Mouse (Mus musculus) embryonic facial prominence, embryonic 14.5 days (tissue): Measurements from ENCODE around the gene Tshz2. TPM values are rescaled to one million over a fixed set of nuclear protein-coding genes. Genes with fewer than 3 reads are reported as not detected.

ENCODE experiments used
- ATAC-seq: fragments of 200-750 bp; cut with Nextera tagmentation; 2 replicates; pipeline ENCODE4 v1.8.0; 2017; ENCODE audit warnings: low read depth, moderate number of reproducible peaks, moderate TSS enrichment
- DNase-seq: peaks from one replicate; pipeline ENCODE4 v3.0.0-alpha.2; 2015; ENCODE audit warnings: low spot score
- H3K27ac ChIP-seq: fragments of 300-500 bp; sonication (generic); replicated peaks from 2 replicates; pipeline ENCODE4 v1.5.1; 2014; ENCODE audit warnings: low read depth, mild to moderate bottlenecking, low read length, moderate library complexity
- H3K27me3 ChIP-seq: fragments of 300-500 bp; sonication (generic); replicated peaks from 2 replicates; pipeline ENCODE4 v1.6.1; 2014; ENCODE audit warnings: low read length; ENCODE audit not compliant: control insufficient read depth, insufficient read depth
- H3K36me3 ChIP-seq: fragments of 300-500 bp; sonication (generic); 2 replicates; pipeline ENCODE4 v1.6.1; 2014; ENCODE audit warnings: low read length, mixed read lengths; ENCODE audit not compliant: control insufficient read depth, insufficient read depth
- H3K4me1 ChIP-seq: fragments of 300-500 bp; sonication (generic); 2 replicates; pipeline ENCODE4 v1.6.1; 2014; ENCODE audit warnings: antibody characterized with exemption, low read length; ENCODE audit not compliant: control insufficient read depth, insufficient read depth
- H3K4me2 ChIP-seq: fragments of 300-500 bp; sonication (generic); 2 replicates; pipeline ENCODE4 v1.6.1; 2014; ENCODE audit warnings: low read depth, mild to moderate bottlenecking, low read length, moderate library complexity, mixed read lengths
- H3K4me3 ChIP-seq: fragments of 300-500 bp; sonication (generic); 2 replicates; pipeline ENCODE4 v1.5.1; 2014; ENCODE audit warnings: low read depth, mild to moderate bottlenecking, low read length
- H3K9ac ChIP-seq: fragments of 300-500 bp; sonication (generic); 2 replicates; pipeline ENCODE4 v1.6.1; 2014; ENCODE audit warnings: low read depth, mild to moderate bottlenecking, low read length, moderate library complexity, mixed read lengths
- H3K9me3 ChIP-seq: fragments of 300-500 bp; sonication (generic); 2 replicates; pipeline ENCODE4 v1.6.1; 2016; ENCODE audit warnings: low read length; ENCODE audit not compliant: control insufficient read depth
- WGBS: fragments of 180-500 bp; shearing (Covaris S2); extraction: QIAGEN DNeasy Blood & Tissue Kit; methylation state at CpG from one replicate; pipeline ENCODE4 v1.1.7; 2014; 5-methylcytosine and 5-hydroxymethylcytosine counted together
- polyA plus RNA-seq: library from polyadenylated mRNA; unstranded; fragments of >200 nt; fragmentation: Nextera tagmentation; extraction: Ambion mirVana; gene quantifications from 2 replicates; pipeline ENCODE4 v1.2.1, GENCODE M21; 2014

The Tshz2 gene
- polyA plus RNA-seq, 1 experiment from 2014 or later = 8.5 TPM

DNA sequence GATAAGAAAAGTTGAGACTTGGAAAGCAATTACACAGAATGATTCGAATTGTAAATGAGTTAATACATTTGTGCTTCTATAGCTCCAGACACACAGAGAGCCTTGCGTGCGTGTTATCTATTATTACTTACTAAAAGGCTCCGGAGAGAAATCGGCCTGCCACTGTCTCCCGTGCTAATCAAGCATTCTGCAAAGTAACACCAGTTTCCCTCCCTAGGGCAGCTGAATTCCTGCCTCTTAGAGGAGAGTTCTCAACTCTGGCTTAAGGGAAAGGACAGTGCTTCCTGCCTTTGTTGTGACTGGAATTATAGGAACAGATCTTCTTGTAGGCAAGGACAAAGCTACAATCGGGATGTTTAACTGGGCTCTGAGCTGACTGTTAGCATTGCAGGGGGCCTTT is 101.2 kb downstream of the Tshz2 start:
- no peak for DNase-seq
- no peaks in the 10 kb centered on the region for H3K27me3 ChIP-seq
- H3K9me3 ChIP-seq = no peaks in the 10 kb centered on the region
- H3K9ac ChIP-seq = no peak overlapping the region
- H3K4me1 ChIP-seq = no peaks in the 10 kb centered on the region
- no peak for ATAC-seq
- no peaks in the 10 kb centered on the region for H3K36me3 ChIP-seq
- no peak overlapping the region for H3K4me2 ChIP-seq
- WGBS = 69% methylated on average over 7 of the region's 7 CpGs
- no peak overlapping the region for H3K27ac ChIP-seq
- no peak overlapping the region for H3K4me3 ChIP-seq

DNA sequence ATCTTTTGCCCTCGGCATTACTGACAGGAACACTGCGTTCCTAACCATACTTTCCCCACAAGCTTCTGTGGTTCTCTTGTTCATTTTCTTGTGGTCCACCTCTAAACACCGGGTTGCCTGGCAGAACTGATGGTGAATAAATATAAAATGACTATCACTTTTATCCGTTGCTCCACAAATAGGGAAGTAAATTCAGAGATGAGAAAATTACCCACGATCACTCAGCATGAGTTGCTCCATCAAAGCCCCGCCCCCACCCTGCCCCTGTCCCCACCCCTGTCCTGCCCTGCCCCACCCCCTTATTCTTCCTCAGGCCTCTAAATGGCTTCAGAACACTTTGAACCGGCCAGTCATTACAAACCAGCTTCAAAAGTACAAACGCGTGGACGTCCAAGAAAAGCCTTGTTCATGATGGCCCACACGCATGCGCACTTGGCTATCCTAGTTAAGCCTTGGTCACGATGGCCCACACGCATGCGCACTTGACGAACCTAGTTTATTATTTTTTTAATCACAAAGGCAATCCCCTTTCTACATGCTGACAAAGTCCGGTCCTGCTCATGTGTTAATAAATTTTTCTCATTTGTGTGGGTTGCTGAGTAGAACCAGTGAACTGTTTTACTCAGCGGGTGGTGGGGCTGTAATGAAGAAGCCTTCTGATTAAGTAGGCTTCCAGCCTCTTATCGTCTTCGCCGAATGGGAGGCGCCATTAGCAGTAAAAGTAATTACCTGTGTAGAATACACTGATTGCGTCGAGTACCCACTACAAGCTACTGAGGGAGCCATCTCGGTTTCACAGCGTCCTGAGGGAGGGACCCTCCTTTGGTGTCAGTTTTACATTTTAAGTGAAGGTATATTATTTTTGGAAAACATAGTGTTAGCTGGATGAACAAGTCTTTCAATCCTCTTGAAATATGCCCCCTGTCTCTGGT is 102.9 kb downstream of the Tshz2 start:
- H3K27ac ChIP-seq = no peak overlapping the region
- no peak overlapping the region for H3K9ac ChIP-seq
- H3K4me1 ChIP-seq = no peaks in the 10 kb centered on the region
- H3K27me3 ChIP-seq = no peaks in the 10 kb centered on the region
- DNase-seq (no peak), ATAC-seq (no peak)
- no peak overlapping the region for H3K4me2 ChIP-seq
- no peaks in the 10 kb centered on the region for H3K36me3 ChIP-seq
- H3K9me3 ChIP-seq = no peaks in the 10 kb centered on the region
- H3K4me3 ChIP-seq = no peak overlapping the region
- 89% methylated on average over 26 of the region's 26 CpGs for WGBS

DNA sequence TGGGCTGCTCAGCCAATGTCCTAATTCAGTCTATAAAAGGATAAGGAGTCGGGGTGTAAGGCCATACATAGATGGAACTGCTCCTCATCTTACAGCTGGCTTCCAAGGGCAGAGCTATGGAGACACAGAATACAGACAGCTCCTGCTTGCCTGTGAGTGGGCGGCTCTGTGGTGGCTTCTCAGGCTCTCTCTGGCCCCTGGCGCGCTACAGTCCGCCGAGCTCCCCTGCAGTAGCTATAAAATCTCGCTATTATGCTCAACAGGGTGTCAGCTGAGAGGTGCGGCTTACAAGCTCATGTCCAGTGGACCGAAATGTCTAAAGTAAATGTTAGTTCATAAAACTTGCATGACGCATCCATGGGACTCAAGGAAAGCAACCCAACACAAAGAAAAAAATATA is 108.2 kb downstream of the Tshz2 start:
- Histone ChIP-seq H3K4me3 (no peak overlapping the region), H3K36me3 (no peaks in the 10 kb centered on the region), H3K9me3 (no peaks in the 10 kb centered on the region), H3K4me1 (no peaks in the 10 kb centered on the region), H3K9ac (no peak overlapping the region), H3K4me2 (no peak overlapping the region), H3K27me3 (0 out of 2 replicates have a peak, but pooled peaks cover 2% of the 10 kb centered on the region), H3K27ac (no peak overlapping the region)
- no peak for ATAC-seq
- DNase-seq = no peak
- 89% methylated on average over 10 of the region's 10 CpGs for WGBS

GRCm38 (mm10) chr2:169742791-169743190 is 110.0 kb downstream of the Tshz2 start:
- no peak for DNase-seq
- 80% methylated on average over 2 of the region's 2 CpGs for WGBS
- Histone ChIP-seq H3K4me1 (no peaks in the 10 kb centered on the region), H3K9me3 (no peaks in the 10 kb centered on the region), H3K27me3 (0 out of 2 replicates have a peak, but pooled peaks cover 2% of the 10 kb centered on the region), H3K4me2 (no peak overlapping the region), H3K36me3 (no peaks in the 10 kb centered on the region), H3K9ac (no peak overlapping the region), H3K27ac (no peak overlapping the region), H3K4me3 (no peak overlapping the region)
- no peak for ATAC-seq

DNA sequence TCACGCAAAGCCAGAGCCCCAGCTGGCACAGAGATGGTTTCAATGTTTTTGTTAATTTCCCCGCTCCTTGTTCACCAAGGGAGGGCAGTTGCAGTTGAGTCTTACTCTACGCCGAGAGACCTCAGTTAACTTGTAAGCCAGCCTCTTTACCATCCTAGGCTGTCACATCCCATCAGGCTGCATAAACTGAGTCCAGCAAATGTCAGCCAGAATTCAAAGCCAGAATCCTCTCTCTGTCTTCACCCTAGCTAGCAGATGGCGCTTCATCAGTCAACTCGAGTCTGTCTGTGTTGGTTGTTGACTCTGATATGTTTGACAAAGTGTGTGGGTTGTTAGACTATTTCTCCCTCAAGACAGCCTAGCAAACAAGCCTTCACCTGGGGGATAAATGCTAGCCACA is 110.5 kb downstream of the Tshz2 start:
- Histone ChIP-seq H3K9me3 (no peaks in the 10 kb centered on the region), H3K9ac (no peak overlapping the region), H3K4me3 (no peak overlapping the region), H3K27me3 (0 out of 2 replicates have a peak, but pooled peaks cover 2% of the 10 kb centered on the region), H3K36me3 (no peaks in the 10 kb centered on the region), H3K4me1 (no peaks in the 10 kb centered on the region), H3K27ac (no peak overlapping the region), H3K4me2 (no peak overlapping the region)
- DNase-seq = no peak
- 70% methylated on average over 6 of the region's 6 CpGs for WGBS
- ATAC-seq = no peak

DNA sequence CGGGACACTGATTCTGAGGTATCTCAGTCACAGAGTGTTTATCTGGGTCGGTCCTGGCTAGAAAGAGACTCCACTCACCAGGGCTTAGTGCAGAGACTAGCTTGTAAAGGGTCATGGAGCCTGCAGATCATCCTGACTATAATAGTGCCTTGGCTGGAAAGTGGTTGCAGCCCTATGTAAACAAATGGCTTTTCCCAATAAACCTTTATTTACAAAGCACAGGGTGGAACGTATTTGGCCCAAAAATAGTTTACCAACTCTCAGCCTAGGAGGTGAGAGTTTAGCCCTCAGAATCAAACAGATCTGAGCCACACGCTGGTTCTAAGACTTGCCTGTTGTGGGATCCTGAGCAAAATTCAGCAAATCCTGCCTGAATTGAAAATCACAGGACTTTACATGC is 111.1 kb downstream of the Tshz2 start:
- ATAC-seq = no peak
- Histone ChIP-seq H3K27me3 (0 out of 2 replicates have a peak, but pooled peaks cover 2% of the 10 kb centered on the region), H3K4me2 (no peak overlapping the region), H3K4me1 (no peaks in the 10 kb centered on the region), H3K4me3 (no peak overlapping the region), H3K9ac (no peak overlapping the region), H3K36me3 (no peaks in the 10 kb centered on the region), H3K27ac (no peak overlapping the region), H3K9me3 (no peaks in the 10 kb centered on the region)
- no peak for DNase-seq
- 81% methylated on average over 4 of the region's 4 CpGs for WGBS

DNA sequence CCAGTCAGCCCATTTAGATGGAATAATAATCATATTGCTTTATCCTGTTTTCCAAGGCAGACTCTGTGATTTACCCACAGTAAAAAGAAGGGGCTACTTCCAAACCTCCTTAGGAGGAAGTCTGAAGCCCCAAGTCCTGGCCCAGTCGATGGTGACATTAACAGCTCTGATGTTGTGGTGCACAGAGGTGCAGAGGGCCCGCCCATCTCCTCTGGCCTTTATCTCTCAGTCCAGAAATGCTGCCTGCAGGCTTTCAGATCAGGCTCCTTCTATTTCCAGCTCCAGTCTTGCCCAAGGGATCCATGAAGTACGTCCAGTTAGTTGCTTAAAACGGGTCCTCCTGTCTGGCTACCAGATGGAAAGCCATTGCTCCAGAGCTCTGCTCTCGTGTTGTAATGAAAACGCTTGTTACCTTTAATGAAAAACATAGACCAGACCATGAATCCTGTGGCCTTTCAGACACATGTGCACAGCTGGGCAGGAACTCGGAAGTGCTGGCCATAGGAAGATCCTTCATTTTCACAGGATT is 114.4 kb downstream of the Tshz2 start:
- no peak overlapping the region for H3K27ac ChIP-seq
- WGBS = 51% methylated on average over 7 of the region's 7 CpGs
- no peak for ATAC-seq

DNA sequence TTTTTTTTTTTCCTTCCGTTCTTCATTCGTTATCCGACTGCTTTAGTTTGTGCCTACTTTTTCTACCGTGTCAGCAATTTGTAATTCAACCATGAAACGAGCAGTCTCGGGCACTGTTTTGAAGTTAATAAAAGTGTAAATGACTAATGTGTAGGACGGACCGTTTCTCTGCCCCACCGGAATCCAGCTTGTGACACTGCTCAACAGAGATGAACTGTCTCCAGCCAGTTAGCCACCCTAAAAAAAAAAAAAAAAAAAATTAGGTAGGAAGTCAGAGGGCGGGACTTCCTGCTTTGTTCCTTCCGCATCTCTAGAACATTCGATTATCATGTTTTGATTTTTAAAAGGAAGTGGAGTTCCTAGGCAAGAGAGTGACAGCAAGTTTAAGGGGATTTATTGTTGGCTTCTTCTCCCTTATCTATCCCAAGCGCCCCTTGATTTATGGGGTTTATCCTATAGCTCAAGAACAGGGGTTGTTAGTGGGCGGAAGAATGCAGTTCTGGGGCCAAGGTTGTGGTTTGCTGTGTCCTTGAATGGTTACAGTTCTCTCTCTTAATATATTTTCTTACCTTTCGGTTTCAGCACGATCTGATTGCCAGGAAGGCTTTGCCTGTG is 116.6 kb downstream of the Tshz2 start:
- Histone ChIP-seq H3K36me3 (no peaks in the 10 kb centered on the region), H3K27ac (no peak overlapping the region), H3K4me1 (peaks cover 23% of the 10 kb centered on the region), H3K4me3 (no peak overlapping the region), H3K9ac (no peak overlapping the region), H3K4me2 (no peak overlapping the region), H3K9me3 (no peaks in the 10 kb centered on the region), H3K27me3 (0 out of 2 replicates have a peak, but pooled peaks cover 2% of the 10 kb centered on the region)
- 80% methylated on average over 16 of the region's 16 CpGs for WGBS
- DNase-seq = peak; percentile 27
- no peak for ATAC-seq

More for the DNA sequence above, 114.4 kb downstream of the Tshz2 start:
- no peaks in the 10 kb centered on the region for H3K9me3 ChIP-seq
- H3K4me2 ChIP-seq = no peak overlapping the region
- H3K4me1 ChIP-seq = peaks cover 23% of the 10 kb centered on the region
- H3K36me3 ChIP-seq = no peaks in the 10 kb centered on the region
- H3K9ac ChIP-seq = no peak overlapping the region
- no peak for DNase-seq
- H3K4me3 ChIP-seq = no peak overlapping the region
- 0 out of 2 replicates have a peak, but pooled peaks cover 2% of the 10 kb centered on the region for H3K27me3 ChIP-seq
